Mouse (Mus musculus) megakaryocyte-erythroid progenitor cell, adult 5-6 weeks (primary cell): ENCODE data around the gene Zyx. TPM values are rescaled to one million over a fixed set of nuclear protein-coding genes. Genes with fewer than 3 reads are reported as not detected.

Source experiments
- ATAC-seq: replicated peaks from 2 replicates; pipeline ENCODE4 v1.8.0; 2016; ENCODE audit warnings: mild to moderate bottlenecking, inconsistent platforms; ENCODE audit not compliant: severe bottlenecking, poor library complexity, low FRiP score, low TSS enrichment
- total RNA-seq, 2 experiments: library from RNA; stranded (forward) in 1 of 2; stranded (reverse) in 1 of 2; fragments of 200-1000, 215-1000 nt in 1 of 2; fragments of >200 nt in 1 of 2; fragmentation: Nextera tagmentation in 1 of 2; gene quantifications; 2 replicates each; pipeline ENCODE4 v1.2.3; 2014 to 2017

The Zyx gene
- total RNA-seq, 2 experiments from 2014 or later: 8.7 to 43.6 TPM

GRCm38 (mm10) chr6:42349006-42349425, 414 bp upstream of the Zyx start:
- peak; percentile 58 for ATAC-seq

- ATAC-seq: no peak
Observed at GRCm38 (mm10) chr6:42350021-42350967, 864 bp downstream of the Zyx start.

GRCm38 (mm10) chr6:42350968-42351775, 1.7 kb downstream of the Zyx start:
- ATAC-seq: no peak

GRCm38 (mm10) chr6:42351776-42352485, 2.5 kb downstream of the Zyx start:
- ATAC-seq: no peak

GRCm38 (mm10) chr6:42352486-42352846, 3.0 kb downstream of the Zyx start:
- no peak for ATAC-seq

GRCm38 (mm10) chr6:42353180-42353579, 3.8 kb downstream of the Zyx start:
- no peak for ATAC-seq

GRCm38 (mm10) chr6:42354076-42355019, 4.9 kb downstream of the Zyx start:
- 0 out of 2 replicates have a peak, but pooled peaks have one; percentile 21 for ATAC-seq

GRCm38 (mm10) chr6:42355366-42355765, 5.9 kb downstream of the Zyx start:
- no peak for ATAC-seq

- ATAC-seq: no peak
Observed at GRCm38 (mm10) chr6:42355794-42356600, 6.6 kb downstream of the Zyx start.

- no peak for ATAC-seq
Observed at GRCm38 (mm10) chr6:42356913-42357312, 7.5 kb downstream of the Zyx start.

GRCm38 (mm10) chr6:42357901-42358300, 8.5 kb downstream of the Zyx start:
- ATAC-seq: no peak

- no peak for ATAC-seq
Observed at GRCm38 (mm10) chr6:42358901-42359300, 9.5 kb downstream of the Zyx start.

GRCm38 (mm10) chr6:42359364-42360147, 10.1 kb downstream of the Zyx start:
- no peak for ATAC-seq

- ATAC-seq: no peak
Observed at GRCm38 (mm10) chr6:42360231-42360840, 10.9 kb downstream of the Zyx start.

GRCm38 (mm10) chr6:42361041-42361895, 11.8 kb downstream of the Zyx start:
- no peak for ATAC-seq

GRCm38 (mm10) chr6:42362074-42362473, 12.6 kb downstream of the Zyx start:
- no peak for ATAC-seq
